Mouse (Mus musculus): ENCODE results near the gene Nr1h2. TPM values are rescaled to one million over a fixed set of nuclear protein-coding genes. Genes with fewer than 3 reads are reported as not detected.

Nr1h2 gene
- total and polyA plus RNA-seq, 3 experiments: 49.7 to 82.3 TPM; not detected in 1

- H3K36me3 ChIP-seq (ENCODE audit: control insufficient read depth in 1 of 2, insufficient read depth in 2 of 2, low read length in 2 of 2): no peaks in the 10 kb centered on the region
- TF ChIP-seq CTCF (IDR thresholded peaks at IDR 0.05 in 2 of 3, conservative IDR thresholded peaks at IDR 0.05 in 1 of 3; ENCODE audit: control insufficient read depth in 1 of 3, insufficient read depth in 1 of 3, low read depth in 2 of 3, low read length in 3 of 3, poor library complexity in 1 of 3, severe bottlenecking in 1 of 3) (no peak), TCF12 (IDR thresholded peaks at IDR 0.05; ENCODE audit: low read depth, low read length) (no peak), NRF1 (IDR thresholded peaks at IDR 0.05; ENCODE audit: insufficient read depth, low read depth, low read length, poor library complexity, severe bottlenecking) (no peak), KAT2A (conservative IDR thresholded peaks at IDR 0.05; ENCODE audit: low read depth, low read length) (no peak), TAL1 (IDR thresholded peaks at IDR 0.05; ENCODE audit: low read length) (no peak), MXI1 (IDR thresholded peaks at IDR 0.05; ENCODE audit: low read depth, low read length) (no peak), GABPA (IDR thresholded peaks at IDR 0.05; ENCODE audit: low read depth, low read length) (no peak), USF2 (IDR thresholded peaks at IDR 0.05; ENCODE audit: borderline replicate concordance in 1 of 2, insufficient read depth in 1 of 2, low read depth in 1 of 2, low read length in 2 of 2) (no peak), ELF1 (IDR thresholded peaks at IDR 0.05; ENCODE audit: low read depth, low read length) (no peak), POLR2AphosphoS2 (IDR thresholded peaks at IDR 0.05; ENCODE audit: low read length) (no peak), CHD1 (IDR thresholded peaks at IDR 0.05; ENCODE audit: low read depth, low read length) (no peak)
Measured at GRCm38 (mm10) chr7:44536590-44536968, 17.2 kb downstream of the Nr1h2 start.

GRCm38 (mm10) chr7:44535657-44536589 lies 17.8 kb downstream of the Nr1h2 start:
- Histone ChIP-seq H3K27me3 (ENCODE audit: control insufficient read depth in 1 of 2, insufficient read depth in 2 of 2, low read length in 2 of 2) (no peaks in the 10 kb centered on the region), H3K4me3 (ENCODE audit: control insufficient read depth in 1 of 2, insufficient read depth in 1 of 2, low read depth in 2 of 2, low read length in 2 of 2) (no peak overlapping the region), H3K9ac (ENCODE audit: control insufficient read depth, low read depth, low read length, poor library complexity, severe bottlenecking) (no peak overlapping the region), H3K79me2 (ENCODE audit: control insufficient read depth, insufficient read depth, low read length, poor library complexity) (no peaks in the 10 kb centered on the region), H3K36me3 (ENCODE audit: control insufficient read depth in 1 of 2, insufficient read depth in 2 of 2, low read length in 2 of 2) (no peaks in the 10 kb centered on the region), H3K4me1 (ENCODE audit: control insufficient read depth in 1 of 2, insufficient read depth in 2 of 2, low read length in 2 of 2) (no peaks in the 10 kb centered on the region), H3K27ac (ENCODE audit: control insufficient read depth, low read depth, low read length) (no peak overlapping the region), H3K9me3 (replicated peaks; ENCODE audit: insufficient read depth, low read length) (no peaks in the 10 kb centered on the region)
- DNase-seq (ENCODE audit: low read depth, low spot score): no peak
- TF ChIP-seq MAFK (IDR thresholded peaks at IDR 0.05; ENCODE audit: borderline replicate concordance, low read depth, low read length) (no peak), MYC (IDR thresholded peaks at IDR 0.05; ENCODE audit: low read depth, low read length) (no peak), ZMIZ1 (IDR thresholded peaks at IDR 0.05; ENCODE audit: low read depth, low read length) (no peak), MAZ (IDR thresholded peaks at IDR 0.05; ENCODE audit: low read depth, low read length) (no peak), RCOR1 (IDR thresholded peaks at IDR 0.05; ENCODE audit: low read depth, low read length) (no peak), POLR2AphosphoS5 (IDR thresholded peaks at IDR 0.05; ENCODE audit: borderline replicate concordance, low read depth, low read length) (no peak), USF2 (IDR thresholded peaks at IDR 0.05; ENCODE audit: borderline replicate concordance in 1 of 2, insufficient read depth in 1 of 2, low read depth in 1 of 2, low read length in 2 of 2) (no peak), CHD1 (IDR thresholded peaks at IDR 0.05; ENCODE audit: low read depth, low read length) (no peak), ELF1 (IDR thresholded peaks at IDR 0.05; ENCODE audit: low read depth, low read length) (no peak), NRF1 (IDR thresholded peaks at IDR 0.05; ENCODE audit: insufficient read depth, low read depth, low read length, poor library complexity, severe bottlenecking) (no peak), MEF2A (IDR thresholded peaks at IDR 0.05; ENCODE audit: extremely low read depth, insufficient replicate concordance, low read depth, low read length, poor library complexity, severe bottlenecking) (no peak), CHD2 (IDR thresholded peaks at IDR 0.05; ENCODE audit: low read length) (no peak), RAD21 (IDR thresholded peaks at IDR 0.05; ENCODE audit: low read depth, low read length) (no peak), POLR2A (IDR thresholded peaks at IDR 0.05; ENCODE audit: control insufficient read depth in 1 of 2, insufficient read depth in 1 of 2, low read depth in 1 of 2, low read length in 2 of 2, poor library complexity in 1 of 2) (no peak), BHLHE40 (IDR thresholded peaks at IDR 0.05; ENCODE audit: borderline replicate concordance, low read depth, low read length) (no peak), ZNF384 (IDR thresholded peaks at IDR 0.05; ENCODE audit: low read depth, low read length) (no peak)

More at GRCm38 (mm10) chr7:44536590-44536968, 17.2 kb downstream of the Nr1h2 start:
- Histone ChIP-seq H3K27ac (ENCODE audit: control insufficient read depth, low read depth, low read length) (no peak overlapping the region), H3K4me3 (ENCODE audit: control insufficient read depth in 1 of 2, insufficient read depth in 1 of 2, low read depth in 2 of 2, low read length in 2 of 2) (no peak overlapping the region), H3K4me1 (ENCODE audit: control insufficient read depth in 1 of 2, insufficient read depth in 2 of 2, low read length in 2 of 2) (no peaks in the 10 kb centered on the region), H3K9ac (ENCODE audit: control insufficient read depth, low read depth, low read length, poor library complexity, severe bottlenecking) (no peak overlapping the region), H3K9me3 (replicated peaks; ENCODE audit: insufficient read depth, low read length) (no peaks in the 10 kb centered on the region), H3K79me2 (ENCODE audit: control insufficient read depth, insufficient read depth, low read length, poor library complexity) (no peaks in the 10 kb centered on the region), H3K27me3 (ENCODE audit: control insufficient read depth in 1 of 2, insufficient read depth in 2 of 2, low read length in 2 of 2) (no peaks in the 10 kb centered on the region)
- DNase-seq (ENCODE audit: low read depth, low spot score): no peak

Data from MEL (cell line).